ENCODE assay signal across 7 mouse cellular contexts in the genomic region with DNA sequence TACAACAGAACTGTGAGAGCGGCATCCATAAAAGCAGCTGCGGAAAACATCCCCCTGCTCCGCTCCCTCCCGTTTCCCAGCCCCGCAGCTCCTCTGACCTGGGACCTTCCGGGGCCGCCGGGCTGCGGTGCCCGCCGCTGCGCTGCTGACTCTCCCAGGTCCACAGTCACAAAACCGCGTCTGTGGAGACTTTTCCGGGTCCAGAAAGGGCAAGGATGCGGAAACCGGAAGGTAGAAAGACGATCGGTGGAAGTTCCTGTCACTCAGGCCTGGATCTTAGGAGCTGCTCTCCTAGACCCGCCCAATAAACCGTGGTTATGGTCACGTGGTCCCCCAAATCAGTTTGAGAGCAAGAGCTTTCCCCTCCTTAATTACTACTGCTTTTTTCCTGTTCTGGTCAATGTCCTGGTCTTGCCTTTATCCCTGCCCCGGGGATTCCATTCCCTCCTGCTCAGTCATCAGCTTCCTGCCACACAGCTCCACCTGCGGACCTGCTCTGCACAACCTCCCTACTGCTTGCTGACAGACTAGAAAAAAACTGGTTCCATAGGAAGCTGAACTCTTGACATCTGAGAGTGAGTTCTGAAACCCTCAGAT. TPM values are rescaled to one million over a fixed set of nuclear protein-coding genes. Genes with fewer than 3 reads are reported as not detected.
DNase-seq lines count a peak whose midpoint lies in the region; ATAC-seq and TF ChIP-seq lines count a peak whose summit lies in the region.
"Not testable (repeated sequence)": the region's sequence is repeated elsewhere in the genome, so short reads cannot be mapped to it uniquely, and the experiment has no call there.

A gene (minus strand): TSS at position 471 of the 597 bp plus-strand sequence.

- not testable (repeated sequence) for H3K27me3 ChIP-seq in embryonic facial prominence, embryonic 13.5 days; heart, adult 2 months (ENCODE audit: control insufficient read depth, insufficient read depth, low read length); limb, embryonic 12.5 days; midbrain, embryonic 14.5 days (ENCODE audit: control insufficient read depth, insufficient read depth, low read length)

- TF ChIP-seq CTCF in heart, adult 2 months (IDR thresholded peaks at IDR 0.05) = not testable (repeated sequence)

- peak within 1 kb of the TSS; percentile 83 for H3K9ac ChIP-seq in embryonic facial prominence, embryonic 13.5 days
- H3K9ac ChIP-seq in heart, adult 2 months (ENCODE audit: low read depth, low read length) = peak within 1 kb of the TSS; percentile 74
- H3K9ac ChIP-seq in limb, embryonic 12.5 days (replicated peaks) = peak within 1 kb of the TSS; percentile 74
- peak within 1 kb of the TSS; percentile 73 for H3K9ac ChIP-seq in midbrain, embryonic 14.5 days (replicated peaks; ENCODE audit: low read length)

- not testable (repeated sequence) for TF ChIP-seq EP300 in heart, adult 2 months (IDR thresholded peaks at IDR 0.05; ENCODE audit: insufficient read depth, low read depth, low read length)

- H3K27ac ChIP-seq in embryonic facial prominence, embryonic 13.5 days; limb, embryonic 12.5 days: not testable (repeated sequence)
- H3K27ac ChIP-seq in heart, adult 2 months = peak within 1 kb of the TSS; percentile 7; the same call in 1 of the 2 replicates
- peak within 1 kb of the TSS; percentile 55; the same call in 1 of the 2 replicates for H3K27ac ChIP-seq in midbrain, embryonic 14.5 days (replicated peaks; ENCODE audit: low read depth, low read length)

- TF ChIP-seq POLR2A in heart, adult 2 months (IDR thresholded peaks at IDR 0.05; ENCODE audit: insufficient read depth, low read depth, low read length) = not testable (repeated sequence)

- H3K79me2 ChIP-seq in heart, adult 2 months (replicated peaks; ENCODE audit: control insufficient read depth, insufficient read depth, low read length) = not testable (repeated sequence)

- H3K36me3 ChIP-seq in embryonic facial prominence, embryonic 13.5 days; heart, adult 2 months (ENCODE audit: control insufficient read depth, insufficient read depth, low read length); limb, embryonic 12.5 days; midbrain, embryonic 14.5 days (ENCODE audit: control insufficient read depth, insufficient read depth, low read length): not testable (repeated sequence)

- under 1% methylated on average over 24 of the region's 24 CpGs for WGBS in embryonic facial prominence, embryonic 13.5 days
- under 1% methylated on average over 24 of the region's 24 CpGs for WGBS in heart, adult 2 months
- WGBS in limb, embryonic 12.5 days = under 1% methylated on average over 24 of the region's 24 CpGs
- under 1% methylated on average over 24 of the region's 24 CpGs for WGBS in midbrain, embryonic 14.5 days

- intact Hi-C loops in heart, adult 2 months (cut with DNase I) = not testable (repeated sequence)

- not testable (repeated sequence) for H3K9me3 ChIP-seq in embryonic facial prominence, embryonic 13.5 days; limb, embryonic 12.5 days; midbrain, embryonic 14.5 days (ENCODE audit: control insufficient read depth, low read length)

- ATAC-seq in embryonic facial prominence, embryonic 13.5 days (ENCODE audit: insufficient number of reproducible peaks, insufficient read depth, low FRiP score, low TSS enrichment, low read depth) = peak; percentile 88
- ATAC-seq in limb, embryonic 12.5 days (ENCODE audit: insufficient number of reproducible peaks, insufficient read depth, low FRiP score, low TSS enrichment, low read depth) = peak; percentile 94
- ATAC-seq in midbrain, embryonic 14.5 days (ENCODE audit: low FRiP score, low TSS enrichment) = peak; percentile 98

- not testable (repeated sequence) for H3K4me1 ChIP-seq in embryonic facial prominence, embryonic 13.5 days; heart, adult 2 months (ENCODE audit: control insufficient read depth, insufficient read depth, low read length); limb, embryonic 12.5 days (replicated peaks); midbrain, embryonic 14.5 days (ENCODE audit: control insufficient read depth, insufficient read depth, low read length)

- peak within 1 kb of the TSS; percentile 72 for H3K4me3 ChIP-seq in embryonic facial prominence, embryonic 13.5 days
- H3K4me3 ChIP-seq in heart, adult 2 months = peak within 1 kb of the TSS; percentile 55
- peak within 1 kb of the TSS; percentile 61 for H3K4me3 ChIP-seq in limb, embryonic 12.5 days (replicated peaks)
- H3K4me3 ChIP-seq in midbrain, embryonic 14.5 days (replicated peaks; ENCODE audit: low read depth, low read length) = peak within 1 kb of the TSS; percentile 62

- DNase-seq in adrenal gland, postnatal 36 days = peak; percentile 67 to 71
- DNase-seq in heart, adult 2 months = peak; percentile 59 to 76
- peak; percentile 68 for DNase-seq in kidney, adult 8-10 months
- peak; percentile 81 for DNase-seq in midbrain, embryonic 14.5 days
- DNase-seq in spleen, adult 12 weeks (ENCODE audit: low spot score) = peak; percentile 8

- H3K4me2 ChIP-seq in embryonic facial prominence, embryonic 13.5 days = peak within 1 kb of the TSS; percentile 77
- H3K4me2 ChIP-seq in limb, embryonic 12.5 days = peak within 1 kb of the TSS; percentile 70
- peak within 1 kb of the TSS; percentile 79 for H3K4me2 ChIP-seq in midbrain, embryonic 14.5 days (ENCODE audit: low read length)

RNA-seq across cellular contexts. Expression of the gene that starts here (rescaled TPM):
- total RNA-seq in adrenal gland, postnatal 36 days (2021) = 1 to 10 TPM; 1.8 to 2.5 TPM
- polyA plus RNA-seq in embryonic facial prominence, embryonic 13.5 days (2015; fragmentation: Nextera tagmentation; extraction: Ambion mirVana) = 8.0 and 8.8 TPM in 2 replicates
- under 1 TPM; 0.39 to 0.60 TPM for total RNA-seq in heart, adult 2 months (2021)
- 0.20 and 0.47 TPM in 2 replicates for polyA plus RNA-seq in heart, adult 2 months (2012; rRNA removed)
- 8.1 and 9.1 TPM in 2 replicates for polyA plus RNA-seq in limb, embryonic 12.5 days (2016; fragmentation: Nextera tagmentation; extraction: Ambion mirVana)
- 12.6 TPM in 2 replicates for polyA plus RNA-seq in midbrain, embryonic 14.5 days (2014; fragmentation: Nextera tagmentation; extraction: Ambion mirVana)

Comparison
In these comparisons a context has a peak if more than half of its experiments do, and no peak if none do; other contexts are left out.
1. Peak in DNase-seq, H3K4me3 ChIP-seq, H3K27ac ChIP-seq and H3K9ac ChIP-seq in heart, adult 2 months; RNA of the gene not detected or under 1 TPM.
2. DNase-seq: peak in every context shown above with its lines; median percentile 81 in midbrain, embryonic 14.5 days; 69 in adrenal gland, postnatal 36 days; 68 in kidney, adult 8-10 months; 68 in heart, adult 2 months; 8 in spleen, adult 12 weeks.